Mouse (Mus musculus) retina, postnatal 7 days (tissue): ENCODE results near the gene Gm29797.

Experiments
- DNase-seq: peaks from one replicate; pipeline ENCODE4 v3.0.0-alpha.2; 2012; ENCODE audit warnings: low read depth, low spot score

Gene Gm29797

DNA sequence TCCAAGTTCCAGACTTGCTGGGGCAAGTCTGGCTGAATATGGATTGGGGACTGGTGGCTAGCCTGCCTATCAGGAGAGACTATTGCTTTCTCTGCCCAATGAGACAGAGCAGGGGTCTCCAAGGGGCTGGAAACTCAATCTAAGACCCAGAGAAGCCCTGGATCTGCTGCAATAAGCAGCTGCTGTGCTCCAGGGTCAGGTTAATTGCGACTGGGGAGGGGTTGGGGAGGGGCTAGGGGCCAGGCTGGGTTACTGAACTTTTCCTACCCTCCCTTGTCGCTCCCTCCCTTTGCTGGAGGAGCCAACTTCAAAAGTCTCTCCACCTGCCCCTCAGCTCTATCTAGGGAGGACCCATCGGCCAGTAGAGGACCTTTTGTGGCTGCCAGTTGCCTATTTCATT, at the start of gene Gm29797:
Gm29797 (plus strand) TSS at position 301 of the 400 bp plus-strand sequence.
- no peak for DNase-seq

DNA sequence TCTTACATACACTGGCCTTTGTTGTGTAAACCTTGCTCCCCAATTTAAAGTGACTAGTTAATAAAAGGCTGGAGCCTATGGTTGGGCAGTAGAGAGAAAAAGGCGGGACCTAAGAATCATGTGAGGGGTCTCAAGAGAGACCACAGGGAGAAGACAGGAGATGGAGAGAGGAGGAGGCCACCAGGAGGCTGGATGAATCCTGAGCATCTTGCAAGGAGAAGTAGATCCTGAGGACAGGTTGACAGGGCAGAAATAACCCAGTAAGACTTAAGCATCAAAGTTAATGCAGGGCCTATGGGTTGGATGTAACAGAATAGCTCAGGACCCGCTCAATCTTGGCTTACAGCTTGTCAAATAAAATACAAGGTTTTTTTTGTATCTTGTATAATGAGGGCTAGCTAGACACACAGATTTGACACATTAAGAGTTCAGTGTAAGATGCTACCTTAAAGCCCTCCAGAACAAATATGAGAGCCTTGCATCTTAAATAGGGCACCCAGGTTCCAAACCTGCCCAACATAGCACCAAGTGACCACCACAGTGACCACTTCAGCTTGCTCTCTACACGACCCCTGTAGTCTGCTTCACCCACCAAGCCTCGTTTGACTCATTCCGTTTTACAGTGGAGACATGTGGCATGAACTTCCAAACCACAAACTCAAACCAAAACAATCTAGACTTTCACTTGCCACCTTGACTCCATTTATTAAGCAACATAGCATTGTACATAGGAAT, 37.9 kb upstream of the Gm29797 start:
- DNase-seq: no peak

DNA sequence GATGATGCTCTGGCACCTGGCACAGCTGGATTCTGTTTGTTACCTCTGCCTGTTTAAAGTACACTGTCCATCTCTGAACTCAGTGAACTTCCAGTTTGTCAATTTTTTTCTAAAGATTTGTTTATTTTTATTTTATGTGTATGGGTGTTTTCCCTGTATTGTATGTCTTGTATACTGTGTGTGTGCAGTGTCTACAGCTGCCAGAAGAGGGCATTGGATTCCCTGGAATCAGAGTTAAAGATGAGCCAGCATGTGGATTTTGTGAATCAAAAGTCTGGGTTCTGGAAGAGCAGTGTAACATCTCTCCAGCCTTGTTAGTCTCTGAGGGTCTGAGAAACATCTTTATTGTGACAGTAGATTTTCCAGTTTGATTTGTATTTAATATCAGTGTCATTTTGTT, 33.4 kb upstream of the Gm29797 start:
- no peak for DNase-seq

DNA sequence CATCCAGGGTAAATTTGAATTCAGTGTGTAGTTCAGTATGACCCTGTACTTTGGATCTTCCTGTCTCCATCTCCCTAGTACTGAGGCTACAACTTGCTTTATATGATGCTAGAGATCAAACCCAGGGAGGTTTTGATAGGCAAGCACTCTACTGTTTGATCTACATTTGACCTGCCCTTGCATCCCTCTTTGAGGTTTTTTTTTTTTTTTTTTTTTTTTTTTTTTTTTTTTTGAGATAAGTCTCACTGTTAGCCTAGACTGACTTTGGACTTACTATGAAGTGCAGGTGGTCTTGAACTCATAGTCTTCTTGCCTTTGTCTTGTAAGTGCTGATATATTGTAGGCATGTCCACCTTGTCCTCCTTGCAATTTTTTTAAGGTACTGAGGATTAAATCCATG, 28.4 kb upstream of the Gm29797 start:
- no peak for DNase-seq

DNA sequence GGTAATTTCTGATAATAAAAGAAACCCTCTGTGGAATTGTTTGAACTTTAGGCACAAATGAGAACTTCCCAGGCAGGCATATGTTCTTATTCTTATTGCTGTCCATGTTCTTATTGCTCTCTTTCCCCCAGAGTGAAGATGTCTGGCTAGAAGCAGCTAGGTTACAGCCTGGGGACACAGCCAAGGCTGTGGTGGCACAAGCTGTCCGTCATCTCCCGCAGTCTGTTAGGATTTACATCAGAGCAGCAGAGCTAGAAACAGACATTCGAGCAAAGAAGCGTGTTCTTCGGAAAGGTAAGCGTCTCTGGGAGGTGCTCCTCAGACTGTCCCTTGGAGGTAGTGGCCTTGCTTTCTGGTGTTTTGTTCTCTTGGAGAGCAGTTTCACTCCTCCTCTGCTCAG, 24.2 kb upstream of the Gm29797 start:
- DNase-seq: no peak

DNA sequence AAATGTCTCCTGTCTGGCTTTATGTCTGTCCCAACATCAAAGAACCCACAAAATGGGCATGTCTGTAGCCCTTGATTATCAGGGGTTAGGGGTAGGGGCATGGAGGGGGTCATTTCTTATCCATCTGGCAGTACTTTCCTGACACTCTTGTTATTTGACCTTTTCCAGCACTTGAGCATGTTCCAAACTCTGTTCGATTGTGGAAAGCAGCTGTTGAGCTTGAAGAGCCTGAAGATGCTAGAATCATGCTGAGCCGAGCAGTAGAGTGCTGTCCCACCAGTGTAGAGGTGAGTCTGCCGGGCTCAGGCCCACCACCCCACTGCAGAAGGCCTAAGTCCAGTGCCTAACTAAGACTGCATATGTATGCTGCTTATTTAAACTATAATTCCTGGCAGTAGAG, 21.0 kb upstream of the Gm29797 start:
- DNase-seq: no peak

DNA sequence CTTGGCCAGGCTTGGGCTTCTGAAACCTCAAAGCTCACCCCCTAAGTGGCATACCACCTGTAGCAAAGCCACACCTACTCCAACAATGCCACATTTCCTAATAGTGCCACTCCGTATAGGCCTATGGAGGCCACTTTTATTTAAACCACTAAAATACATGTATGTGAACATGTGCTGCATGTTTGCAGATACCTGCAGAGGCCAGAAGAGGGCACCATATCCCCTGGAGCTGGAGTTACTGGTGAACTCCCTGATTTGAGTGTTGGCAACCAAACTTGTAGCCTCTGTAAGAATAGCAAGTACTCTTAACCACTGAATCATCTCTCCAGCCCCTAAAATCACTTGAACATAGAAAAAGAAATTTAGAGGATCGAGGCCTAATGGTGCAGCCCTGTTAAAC, 12.5 kb upstream of the Gm29797 start:
- peak; percentile 30 for DNase-seq

DNA sequence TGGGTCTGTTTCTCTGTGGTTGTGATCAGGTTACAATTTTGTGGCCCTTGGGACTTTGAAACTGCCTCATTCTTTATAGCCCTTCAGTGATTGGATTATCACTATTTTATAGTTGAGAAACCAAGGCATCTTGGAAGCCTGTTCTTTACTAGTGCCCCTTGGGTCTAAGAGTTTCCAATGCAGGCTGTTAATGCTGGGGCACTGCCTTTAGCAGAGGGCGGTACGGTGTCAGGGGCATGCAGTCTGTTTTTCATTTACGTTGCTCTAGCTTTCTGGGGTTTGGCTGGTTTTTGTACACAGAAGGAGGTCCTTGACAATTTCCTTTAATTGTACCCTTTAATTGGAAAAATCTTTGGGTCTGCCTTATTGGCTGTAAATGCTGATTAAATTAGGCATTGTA, 11.2 kb upstream of the Gm29797 start:
- DNase-seq: no peak

DNA sequence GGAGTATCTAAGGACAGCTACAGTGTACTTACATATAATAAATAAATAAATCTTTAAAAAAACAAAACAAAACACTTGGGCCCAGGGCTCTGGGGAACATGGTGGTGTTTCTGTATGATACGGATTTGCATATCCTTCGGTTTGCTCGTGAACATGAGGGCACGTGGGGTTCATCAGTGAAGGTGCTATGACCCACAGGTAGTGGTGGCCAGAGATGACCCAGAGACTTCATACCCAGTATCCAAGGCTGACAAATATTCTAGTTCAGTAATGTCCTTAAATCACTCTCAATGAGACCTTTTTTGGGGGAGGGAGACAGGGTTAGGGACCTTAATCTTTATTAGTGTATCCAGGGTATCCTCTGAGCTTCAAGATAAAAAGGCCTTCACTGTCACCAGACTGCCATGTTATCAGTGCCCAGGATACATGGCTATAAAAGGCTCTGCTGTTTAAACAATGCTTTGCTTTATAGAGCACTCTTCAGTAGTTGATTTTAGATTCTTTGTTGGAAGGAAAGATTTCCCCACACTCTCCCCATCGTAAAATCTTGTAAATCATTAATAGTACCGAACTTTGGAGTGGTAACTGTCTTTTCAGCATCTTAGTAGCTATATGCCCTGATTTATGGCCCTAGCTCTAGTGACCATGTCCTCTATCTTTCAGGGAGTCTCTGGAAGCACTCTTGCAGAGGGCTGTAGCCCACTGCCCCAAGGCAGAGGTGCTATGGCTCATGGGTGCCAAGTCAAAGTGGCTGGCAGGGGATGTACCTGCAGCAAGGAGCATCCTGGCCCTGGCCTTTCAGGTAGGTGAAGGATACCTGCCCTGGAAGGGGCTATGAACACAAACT, 10.0 kb upstream of the Gm29797 start:
- no peak for DNase-seq

DNA sequence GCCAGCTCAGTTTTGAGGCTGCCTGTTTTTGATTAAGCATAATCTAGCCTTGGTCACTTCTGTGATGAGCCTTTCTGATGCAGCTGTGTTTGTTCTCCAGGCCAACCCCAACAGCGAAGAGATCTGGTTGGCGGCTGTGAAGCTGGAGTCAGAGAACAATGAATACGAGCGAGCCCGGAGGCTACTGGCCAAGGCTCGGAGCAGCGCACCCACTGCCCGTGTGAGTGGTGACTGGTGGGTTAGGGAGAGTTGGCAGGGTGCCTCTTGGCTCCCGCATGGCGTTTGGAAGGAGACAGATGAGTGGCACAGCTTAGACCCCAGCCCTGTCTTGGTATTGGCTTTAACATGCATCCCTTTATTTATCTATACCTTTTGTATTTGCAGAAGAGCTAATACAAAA, 7.9 kb upstream of the Gm29797 start:
- no peak for DNase-seq

DNA sequence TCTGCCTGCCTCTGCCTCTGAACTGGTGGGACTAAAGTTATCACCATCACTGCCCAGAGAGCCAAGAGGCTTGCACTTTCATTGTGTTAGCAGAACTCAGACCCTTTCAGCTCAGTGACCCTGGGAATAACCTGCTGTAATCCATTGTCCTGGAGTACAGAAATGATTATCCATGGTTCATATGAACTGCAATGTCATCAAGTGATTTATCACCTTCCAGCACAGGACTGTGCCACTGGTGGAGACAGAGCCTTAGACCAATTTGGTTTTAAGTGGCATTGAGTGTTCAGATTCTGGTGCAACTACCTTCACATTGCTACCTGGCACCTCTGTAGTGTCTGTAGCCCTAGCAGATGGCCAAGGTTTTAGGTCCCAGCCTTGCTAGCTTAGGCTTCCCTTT, 3.8 kb upstream of the Gm29797 start:
- no peak for DNase-seq

DNA sequence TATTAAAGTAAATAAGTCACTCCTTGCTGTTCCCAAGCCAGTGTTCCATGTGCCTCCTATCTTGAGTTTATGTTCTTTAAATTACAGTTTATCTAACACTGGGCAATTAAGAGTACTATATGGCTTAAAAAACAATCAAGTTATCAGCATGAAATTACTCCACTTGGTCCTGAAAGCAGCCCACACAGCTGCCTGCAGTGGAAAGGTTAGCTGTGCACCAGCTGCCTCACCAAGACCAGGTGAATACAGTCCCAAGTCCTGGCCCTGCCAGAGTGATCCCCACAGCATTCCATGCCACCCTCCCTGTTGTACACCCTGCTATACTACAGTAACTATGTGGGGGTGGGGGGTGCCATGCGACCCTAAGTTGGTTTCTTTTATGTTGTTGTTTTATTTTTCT, 3.3 kb upstream of the Gm29797 start:
- no peak for DNase-seq

DNA sequence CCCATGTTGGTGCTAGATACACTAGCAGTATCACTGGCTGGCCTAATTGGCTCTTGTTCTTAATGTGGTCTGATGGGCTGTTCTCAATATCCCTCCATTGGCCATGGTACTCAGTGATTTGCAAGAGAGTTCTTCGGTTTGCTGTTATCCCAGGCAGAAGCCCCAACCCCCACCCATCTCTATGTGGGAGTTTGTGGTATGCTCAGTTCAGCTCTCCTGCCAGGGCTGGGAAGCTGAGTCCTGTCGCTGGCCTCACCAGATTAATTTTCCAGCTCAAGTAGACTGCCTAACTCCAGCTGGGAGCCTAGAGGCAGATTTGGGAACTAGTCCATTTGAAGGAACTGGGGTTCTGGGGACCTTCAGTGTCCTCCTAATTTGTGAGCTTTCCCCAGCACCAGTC, 607 bp downstream of the Gm29797 start:
- DNase-seq: no peak

DNA sequence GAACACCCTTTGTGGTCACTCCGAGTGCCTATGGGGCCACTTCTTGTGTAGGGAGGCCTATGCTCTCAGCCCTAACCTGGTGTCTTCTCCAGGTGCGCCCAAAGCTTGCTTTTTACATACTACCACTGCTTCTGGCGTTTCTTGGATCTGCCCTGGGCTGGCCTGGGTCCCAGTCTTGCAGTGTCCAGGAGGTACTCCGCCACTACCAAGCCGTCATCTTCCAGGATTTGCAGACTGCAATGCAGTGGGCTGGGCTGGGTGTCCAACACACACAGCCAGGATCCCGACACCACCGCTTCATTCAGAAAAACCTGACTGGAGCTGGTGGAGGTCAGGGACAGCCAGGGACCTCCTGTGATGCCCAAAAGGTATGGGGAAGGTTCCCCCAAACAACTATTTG, 1.7 kb downstream of the Gm29797 start:
- no peak for DNase-seq

DNA sequence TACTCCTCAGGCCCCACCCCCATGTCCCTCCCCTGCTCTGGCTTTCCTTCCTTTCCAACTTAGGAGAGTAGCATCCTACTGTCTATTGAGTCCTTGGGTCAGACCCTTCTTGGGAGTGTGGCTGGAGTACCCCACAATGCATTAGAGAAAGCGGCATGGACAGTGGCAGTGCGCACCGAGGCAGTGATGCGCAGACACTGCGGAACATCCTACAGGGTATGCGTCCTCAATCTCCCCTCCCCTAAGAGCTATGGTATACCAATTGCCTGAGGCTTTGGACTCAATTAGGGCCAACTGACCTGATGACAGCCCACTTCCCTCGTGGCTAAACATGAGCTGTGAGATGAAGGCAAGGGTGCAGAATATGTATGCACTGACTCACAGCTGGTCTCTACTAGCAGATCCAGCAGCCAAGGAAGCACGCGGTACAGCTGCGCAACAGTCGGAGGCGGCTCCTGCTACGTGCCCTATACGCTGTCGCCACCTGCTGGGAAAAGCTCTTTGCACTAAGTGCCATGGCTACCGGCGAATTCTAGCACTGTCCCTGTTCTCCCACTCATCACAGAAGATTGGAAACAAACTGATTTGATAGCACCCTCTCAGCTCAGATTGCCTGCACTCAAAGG, 2.2 kb downstream of the Gm29797 start:
- no peak for DNase-seq

DNA sequence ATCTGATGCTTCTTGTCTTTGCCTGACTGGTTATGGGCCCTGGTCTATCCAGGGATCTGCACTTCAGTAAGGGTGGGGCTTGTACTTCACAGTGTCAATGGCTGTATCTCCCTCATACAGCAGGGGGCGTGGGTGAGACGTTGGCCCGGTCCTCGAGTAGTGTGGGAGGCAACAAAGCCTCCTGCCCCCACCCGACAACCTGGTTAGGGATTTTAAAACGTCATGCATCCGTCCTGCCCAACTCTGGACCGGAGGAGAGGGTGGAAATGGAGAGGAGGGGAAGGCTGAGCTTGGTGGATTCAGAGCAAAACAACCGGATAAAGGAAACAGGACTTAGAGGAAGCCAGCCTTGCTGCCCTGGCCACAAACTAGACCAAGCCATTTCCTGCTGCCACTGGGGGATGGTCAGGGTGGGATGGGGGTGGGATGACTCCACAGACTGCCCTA, 2.8 kb downstream of the Gm29797 start:
- DNase-seq: no peak

DNA sequence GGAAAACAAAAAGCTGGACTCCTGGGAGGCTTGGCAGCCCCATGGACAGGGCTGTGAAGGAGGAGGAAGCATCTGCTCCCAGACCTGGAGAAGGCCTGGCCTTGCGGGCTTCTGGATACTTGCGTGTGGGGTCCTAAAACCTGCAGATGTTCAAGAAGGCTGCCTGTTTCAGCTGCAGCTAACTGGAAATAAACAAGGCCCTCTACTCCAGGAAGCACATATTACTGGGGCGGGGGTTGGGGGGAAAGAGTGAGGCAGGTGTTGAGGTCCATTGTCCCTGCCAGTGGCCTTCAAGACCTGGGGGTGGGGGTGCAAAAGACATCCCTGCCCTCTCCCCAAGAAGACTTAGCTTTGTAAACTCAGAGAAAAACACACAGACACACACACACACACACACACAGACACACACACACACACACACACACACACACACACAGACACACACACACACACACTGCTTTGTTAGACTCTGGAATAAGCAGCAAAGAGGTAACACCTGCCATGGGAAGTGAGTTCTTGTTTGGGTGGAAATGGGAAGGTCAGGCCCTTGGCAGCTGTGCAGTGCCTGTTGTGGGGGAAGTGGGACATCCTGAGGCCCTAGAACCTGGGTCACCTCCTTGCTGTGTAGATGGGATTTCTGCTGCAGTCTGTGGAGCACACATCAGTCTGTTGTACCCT, 5.9 kb downstream of the Gm29797 start:
- DNase-seq: no peak

DNA sequence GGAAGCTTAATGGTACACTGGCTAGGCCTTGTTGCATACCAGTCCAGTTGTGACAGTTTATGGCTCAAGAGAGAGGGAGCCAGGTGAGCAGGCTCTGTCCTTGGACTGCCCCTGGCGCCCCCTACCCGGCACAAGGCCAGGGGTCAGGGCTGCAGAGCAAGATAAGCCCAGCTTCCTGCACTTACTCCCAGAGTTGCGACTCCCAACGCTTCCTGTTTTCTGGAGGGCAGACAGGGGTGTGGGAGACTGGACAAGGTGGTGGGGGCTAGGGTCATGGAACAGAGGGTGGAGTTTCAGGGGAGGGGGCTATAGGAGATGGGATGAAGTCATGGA, 6.4 kb downstream of the Gm29797 start:
- DNase-seq: no peak

DNA sequence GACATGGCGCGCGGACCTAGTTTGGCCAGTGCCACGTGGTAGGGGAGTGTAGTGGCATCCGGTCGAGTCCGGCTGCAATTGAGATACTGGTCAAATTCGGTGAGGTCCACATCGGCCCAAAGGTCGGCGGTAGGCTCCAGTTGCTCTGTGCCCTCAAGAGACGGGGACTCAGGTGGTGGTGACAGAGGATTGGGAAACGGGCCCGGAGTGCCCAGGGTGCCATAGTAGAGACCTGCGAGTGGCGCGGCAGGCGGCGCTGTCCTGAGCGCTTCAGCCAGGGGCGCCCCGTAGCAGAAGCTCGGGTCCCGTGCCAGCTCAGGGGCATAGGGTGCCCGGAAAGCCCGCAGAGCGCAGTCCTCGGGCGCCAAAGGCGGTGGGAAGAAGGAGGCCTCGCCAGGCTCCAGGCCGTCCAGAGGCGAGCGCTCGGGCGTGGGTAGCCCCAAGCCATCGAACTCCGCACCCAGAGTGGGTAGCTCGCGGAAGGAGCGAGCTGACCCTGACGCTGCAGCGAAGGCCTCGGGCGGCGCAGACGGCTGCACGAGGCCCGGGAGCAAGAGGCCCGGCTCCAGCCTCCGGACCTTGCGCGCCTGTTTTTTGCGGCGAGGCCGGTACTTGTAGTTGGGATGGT, 13.6 kb downstream of the Gm29797 start:
- no peak for DNase-seq

DNA sequence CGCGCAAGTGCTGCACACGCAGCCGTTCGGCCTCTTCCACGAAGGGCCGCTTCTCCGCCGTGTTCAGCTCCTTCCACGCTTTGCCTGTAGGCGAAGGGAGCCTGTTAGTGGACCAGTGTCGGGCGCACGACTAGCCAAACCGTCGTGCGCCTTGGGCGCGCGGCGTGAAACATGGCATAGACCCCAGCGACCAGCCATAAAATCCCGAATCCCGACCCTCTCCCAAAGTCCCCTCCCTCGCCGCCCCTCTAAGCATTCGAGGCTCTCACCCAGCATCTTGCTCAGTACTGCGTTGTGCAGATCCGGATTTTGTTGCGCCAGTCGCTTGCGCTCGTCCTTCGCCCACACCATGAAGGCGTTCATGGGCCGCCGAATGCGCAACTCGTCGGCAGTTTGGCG, 14.1 kb downstream of the Gm29797 start:
- no peak for DNase-seq

DNA sequence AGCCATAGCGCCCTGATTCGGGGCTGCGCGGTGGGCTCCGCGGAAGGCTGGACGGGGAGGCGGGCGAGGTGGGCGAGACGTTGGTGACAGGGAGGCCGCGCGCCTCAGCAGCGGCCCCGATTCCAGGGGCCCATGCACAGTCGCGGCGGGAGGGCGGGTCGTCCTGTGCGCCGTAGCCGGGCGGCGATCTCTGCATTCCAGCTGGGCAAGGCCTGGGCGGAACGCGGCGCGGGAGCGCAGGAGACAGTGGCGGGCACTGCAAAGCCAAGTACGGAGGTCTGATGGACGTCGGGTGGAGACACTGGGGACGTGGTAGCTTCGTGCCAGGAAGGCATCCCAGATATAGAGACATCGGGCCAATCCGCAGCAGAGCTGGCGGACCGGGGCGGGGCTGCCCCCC, 14.5 kb downstream of the Gm29797 start, which contains the start of gene Sox18:
Sox18 (minus strand) TSS at position 315 of the 400 bp plus-strand sequence.
- no peak for DNase-seq

DNA sequence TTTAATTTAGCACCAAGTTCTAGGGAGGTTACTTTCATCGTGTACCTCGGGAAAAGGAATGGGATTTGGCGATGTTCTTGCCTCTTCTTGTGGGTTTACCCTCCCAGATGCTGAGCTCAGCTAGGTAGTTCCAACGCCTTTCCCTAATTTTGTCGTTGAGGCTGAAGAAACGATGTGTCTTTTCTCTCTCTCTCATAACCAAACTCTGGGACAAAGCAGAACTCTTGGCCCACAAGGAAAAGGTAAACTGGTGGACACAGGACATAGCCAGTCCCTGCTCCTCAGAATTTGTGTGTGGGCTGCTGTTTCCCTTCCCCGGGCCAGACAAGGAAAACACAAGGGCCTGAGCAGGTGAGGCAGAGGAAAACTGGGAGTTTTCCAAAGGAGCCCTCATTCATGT, 15.2 kb downstream of the Gm29797 start:
- no peak for DNase-seq
